Mouse (Mus musculus) olfactory bulb, adult 2 months (tissue): ENCODE data around the gene Capn15.

ENCODE experiments used
- CTCF ChIP-seq: fragments of 200-500 bp; IDR thresholded peaks from 2 replicates; pipeline ENCODE4 v1.5.1; 2012; ENCODE audit warnings: low read depth, mild to moderate bottlenecking, low read length, moderate library complexity; ENCODE audit not compliant: insufficient read depth
- POLR2A ChIP-seq: fragments of 200-500 bp; IDR thresholded peaks from 2 replicates; pipeline ENCODE4 v1.6.1; 2012; ENCODE audit warnings: mild to moderate bottlenecking, low read depth, low read length, moderate library complexity; ENCODE audit not compliant: insufficient read depth

- TF ChIP-seq POLR2A (no peak), CTCF (no peak)
These were observed 42.7 kb upstream of the Capn15 start for GRCm38 (mm10) chr17:26028261-26028660.
